Mouse (Mus musculus) olfactory bulb, adult 2 months (tissue): Measurements from ENCODE around the gene Fbxo41. TPM values are rescaled to one million over a fixed set of nuclear protein-coding genes. Genes with fewer than 3 reads are reported as not detected.
A peak's percentile ranks its signal among the peaks of the same experiment; 100 is the strongest.

ENCODE experiments used
- H3K27ac ChIP-seq: fragments of 200-500 bp; 2 replicates; pipeline ENCODE4 v1.5.1; 2012; ENCODE audit warnings: low read depth, low read length; ENCODE audit not compliant: insufficient read depth
- H3K4me1 ChIP-seq: fragments of 200-500 bp; 2 replicates; pipeline ENCODE4 v1.6.1; 2012; ENCODE audit warnings: low read length; ENCODE audit not compliant: control insufficient read depth, insufficient read depth
- H3K4me3 ChIP-seq: fragments of 200-500 bp; 2 replicates; pipeline ENCODE4 v1.5.1; 2012; ENCODE audit warnings: mild to moderate bottlenecking, low read depth, low read length, moderate library complexity; ENCODE audit not compliant: insufficient read depth
- CTCF ChIP-seq: fragments of 200-500 bp; IDR thresholded peaks from 2 replicates; pipeline ENCODE4 v1.5.1; 2012; ENCODE audit warnings: low read depth, mild to moderate bottlenecking, low read length, moderate library complexity; ENCODE audit not compliant: insufficient read depth
- POLR2A ChIP-seq: fragments of 200-500 bp; IDR thresholded peaks from 2 replicates; pipeline ENCODE4 v1.6.1; 2012; ENCODE audit warnings: mild to moderate bottlenecking, low read depth, low read length, moderate library complexity; ENCODE audit not compliant: insufficient read depth
- WGBS: fragments of 180-500 bp; shearing (Covaris S2); methylation state at CpG from one replicate; pipeline ENCODE4 v1.1.7; 2018; 5-methylcytosine and 5-hydroxymethylcytosine counted together
- polyA plus RNA-seq: library from polyadenylated mRNA; stranded (reverse); fragments of >200 nt; gene quantifications from 2 replicates; pipeline ENCODE4 v1.2.4, GENCODE M21; 2012; ENCODE audit warnings: low replicate concordance; ENCODE audit not compliant: missing spikeins, insufficient read depth, insufficient read length

The Fbxo41 gene
- polyA plus RNA-seq, 1 experiment = not detected

DNA sequence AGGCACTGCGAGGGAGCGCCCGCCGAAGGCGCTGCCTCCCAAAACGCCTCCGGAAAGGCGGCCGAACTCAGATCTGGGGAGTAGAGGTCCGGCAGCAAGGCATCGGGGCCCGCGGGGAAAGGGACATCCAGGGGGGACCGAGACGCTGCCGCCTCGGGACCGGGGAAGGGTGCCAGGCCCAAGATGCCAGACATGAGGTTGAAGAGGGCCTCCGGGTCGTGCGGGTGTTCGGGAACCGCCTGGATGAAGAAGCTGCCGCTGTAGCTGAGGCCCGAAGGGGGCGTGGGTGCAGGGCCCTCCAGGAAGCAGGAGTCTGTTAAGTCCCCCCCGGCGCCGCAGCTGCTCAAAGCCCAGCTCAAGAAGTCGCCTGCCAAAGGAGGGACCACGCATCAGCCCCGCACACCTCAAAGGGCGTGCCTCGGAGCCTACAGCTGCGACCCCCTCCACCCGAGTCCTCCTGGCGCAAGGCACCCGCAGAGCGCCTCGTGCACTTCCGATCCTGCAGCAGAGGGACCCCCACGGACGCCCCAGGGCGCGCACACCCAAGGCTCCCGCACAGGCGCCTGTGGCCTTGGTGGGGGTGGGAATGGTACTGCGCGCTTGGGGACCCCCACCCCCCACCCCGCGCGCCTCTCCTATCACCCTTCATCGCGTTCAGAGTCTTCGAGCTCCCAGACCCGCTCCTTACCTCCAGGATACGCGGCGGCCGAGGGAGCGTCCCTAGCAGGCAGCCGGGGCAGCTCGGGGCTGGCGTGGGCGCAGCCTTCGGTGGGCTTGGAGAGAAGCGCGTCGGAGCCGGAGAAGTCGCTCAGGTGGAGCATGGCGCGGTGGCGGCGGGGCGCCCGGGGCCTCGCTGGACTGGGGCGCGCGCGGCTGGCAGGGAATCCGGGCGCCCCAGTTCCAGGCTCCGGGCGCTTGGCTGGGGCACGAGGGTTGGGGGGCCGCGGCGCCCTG is 10.1 kb upstream of the Fbxo41 start:
- peak overlapping the region; percentile 77 for H3K4me3 ChIP-seq
- 1% methylated on average over 82 of the region's 90 CpGs for WGBS
- TF ChIP-seq CTCF (no peak), POLR2A (no peak)
- H3K27ac ChIP-seq = peak overlapping the region; percentile 60
- peaks cover 19% of the 10 kb centered on the region for H3K4me1 ChIP-seq

DNA sequence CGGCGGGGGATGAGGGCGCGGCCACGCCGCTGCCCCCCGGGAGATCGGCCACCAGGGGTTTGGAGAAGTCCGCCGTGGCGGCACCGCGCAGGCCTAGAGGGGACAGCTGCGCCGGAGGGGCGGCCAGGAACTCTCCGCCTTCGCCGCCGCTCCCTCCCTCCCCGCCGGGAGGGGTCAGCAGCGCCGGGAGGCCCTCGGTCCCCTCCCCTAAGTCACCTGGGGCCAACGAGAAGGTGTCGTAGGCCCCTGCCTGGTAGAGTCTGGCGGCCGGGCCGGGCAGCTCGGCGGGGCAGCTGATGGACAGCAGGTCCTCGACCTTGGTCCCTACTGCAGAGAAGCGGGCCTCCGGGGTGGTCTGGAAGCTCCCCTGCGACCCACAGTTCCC is 9.3 kb upstream of the Fbxo41 start:
- under 1% methylated on average over 35 of the region's 36 CpGs for WGBS

DNA sequence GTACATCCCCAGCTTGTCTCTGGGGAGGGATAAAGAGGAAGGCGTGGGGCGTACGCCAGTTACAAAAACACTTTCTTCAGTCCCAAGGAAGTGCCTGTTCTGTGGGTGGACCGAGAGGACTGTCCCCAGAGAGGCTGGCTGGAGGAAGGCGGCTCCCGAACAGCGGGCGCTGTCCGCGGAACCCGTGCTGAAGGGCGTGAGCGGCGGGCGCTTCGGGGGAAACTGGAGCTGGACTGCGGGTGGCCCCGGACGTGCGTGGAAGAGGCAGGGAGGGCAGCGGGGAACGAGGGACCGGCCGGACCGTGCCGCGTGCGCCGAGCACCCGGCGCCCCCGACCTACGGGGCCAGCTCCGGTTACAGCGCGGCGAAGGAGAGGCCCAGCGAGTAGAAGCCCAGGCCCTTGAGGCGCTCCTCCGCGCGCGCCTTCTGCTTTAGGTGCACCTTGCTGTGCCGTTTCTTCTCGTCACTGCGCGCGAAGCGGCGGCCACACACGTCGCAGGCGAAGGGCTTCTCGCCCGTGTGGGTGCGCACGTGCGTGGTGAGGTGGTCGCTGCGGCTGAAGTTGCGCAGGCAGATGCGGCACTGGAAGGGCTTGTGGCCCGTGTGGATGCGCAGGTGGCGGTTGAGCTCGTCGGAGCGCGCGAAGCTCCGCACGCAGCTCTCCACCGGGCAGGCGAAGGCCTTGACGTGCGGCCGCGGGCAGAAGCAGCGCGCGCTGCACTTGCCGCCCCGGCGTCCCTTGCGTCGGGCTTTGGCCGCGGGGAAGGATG is 8.7 kb upstream of the Fbxo41 start:
- 5% methylated on average over 88 of the region's 88 CpGs for WGBS
- H3K27ac ChIP-seq = no peak overlapping the region

More for the DNA sequence above, 9.3 kb upstream of the Fbxo41 start:
- Histone ChIP-seq H3K27ac (no peak overlapping the region), H3K4me3 (peak overlapping the region; percentile 77), H3K4me1 (peaks cover 18% of the 10 kb centered on the region)
- TF ChIP-seq POLR2A (no peak; the same call in 1 of the 2 replicates), CTCF (no peak)

DNA sequence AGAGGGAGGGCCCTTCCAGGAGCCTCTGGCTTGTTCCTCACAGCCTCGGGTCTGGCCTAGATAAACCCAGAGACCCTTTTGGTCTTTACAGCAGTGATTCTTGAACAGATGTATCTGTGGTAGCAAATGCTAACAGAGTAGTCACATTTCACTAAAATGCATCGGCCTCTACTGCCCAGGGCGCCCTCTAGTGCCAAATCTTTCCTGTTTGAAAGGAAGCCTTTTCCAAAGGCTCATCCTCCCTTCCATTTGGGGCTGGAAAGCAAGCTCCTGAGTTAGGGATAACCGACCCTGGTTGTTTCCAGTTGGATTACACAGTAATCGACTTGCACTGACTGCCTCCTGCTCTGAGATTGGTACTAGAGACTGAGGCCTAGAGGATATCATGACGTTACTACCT is 7.7 kb upstream of the Fbxo41 start:
- TF ChIP-seq CTCF (no peak), POLR2A (no peak)
- WGBS = 6% methylated on average over 6 of the region's 6 CpGs
- H3K4me1 ChIP-seq = peaks cover 18% of the 10 kb centered on the region
- no peak overlapping the region for H3K4me3 ChIP-seq
- no peak overlapping the region for H3K27ac ChIP-seq

More for the DNA sequence above, 8.7 kb upstream of the Fbxo41 start:
- peaks cover 18% of the 10 kb centered on the region for H3K4me1 ChIP-seq
- TF ChIP-seq POLR2A = no peak
- TF ChIP-seq CTCF = no peak
- H3K4me3 ChIP-seq = peak overlapping the region; percentile 77

DNA sequence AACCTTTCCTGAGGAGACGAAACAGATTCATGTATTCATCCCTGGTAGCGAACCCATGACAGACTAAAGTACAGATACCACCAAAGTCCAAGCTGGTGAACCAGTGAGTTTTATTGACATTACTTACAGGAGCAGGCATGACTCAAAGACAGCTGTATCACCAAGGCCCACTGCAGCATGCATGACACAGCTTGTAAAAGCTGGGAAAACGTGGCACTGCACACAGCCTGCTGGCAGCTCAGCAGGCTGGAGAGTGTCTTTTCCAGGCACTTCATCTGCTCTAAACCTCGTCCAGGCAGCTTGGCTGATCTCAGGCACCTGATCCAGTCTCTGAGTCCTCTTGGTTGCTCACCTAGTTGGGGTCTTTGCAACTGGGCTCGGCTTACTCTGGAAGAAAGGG is 5.8 kb upstream of the Fbxo41 start:
- 61% methylated on average over 5 of the region's 5 CpGs for WGBS
- no peak for TF ChIP-seq POLR2A
- no peak for TF ChIP-seq CTCF
- no peak overlapping the region for H3K4me3 ChIP-seq
- no peak overlapping the region for H3K27ac ChIP-seq
- peaks cover 20% of the 10 kb centered on the region for H3K4me1 ChIP-seq

DNA sequence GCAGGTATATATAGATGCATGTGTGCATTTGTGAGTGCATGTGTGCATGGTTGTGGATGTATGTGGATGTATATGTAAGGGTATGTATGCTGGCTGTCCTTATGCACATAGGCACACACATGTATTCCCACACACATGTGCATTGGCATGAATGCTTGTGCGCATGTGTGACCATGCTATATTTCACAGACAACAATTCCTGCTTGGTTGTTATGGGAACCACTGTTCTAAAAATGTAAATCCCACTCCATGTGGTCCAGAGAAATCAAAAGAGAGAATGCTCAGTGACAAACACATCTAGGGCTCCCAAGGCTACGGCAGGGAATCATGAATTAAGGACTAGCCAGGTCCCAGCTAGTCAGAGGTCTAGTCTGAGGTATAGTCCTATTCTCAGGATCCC is 2.1 kb upstream of the Fbxo41 start:
- TF ChIP-seq CTCF (no peak), POLR2A (no peak)
- 57% methylated on average over 2 of the region's 2 CpGs for WGBS
- peaks cover 19% of the 10 kb centered on the region for H3K4me1 ChIP-seq
- H3K4me3 ChIP-seq = no peak overlapping the region
- no peak overlapping the region for H3K27ac ChIP-seq

DNA sequence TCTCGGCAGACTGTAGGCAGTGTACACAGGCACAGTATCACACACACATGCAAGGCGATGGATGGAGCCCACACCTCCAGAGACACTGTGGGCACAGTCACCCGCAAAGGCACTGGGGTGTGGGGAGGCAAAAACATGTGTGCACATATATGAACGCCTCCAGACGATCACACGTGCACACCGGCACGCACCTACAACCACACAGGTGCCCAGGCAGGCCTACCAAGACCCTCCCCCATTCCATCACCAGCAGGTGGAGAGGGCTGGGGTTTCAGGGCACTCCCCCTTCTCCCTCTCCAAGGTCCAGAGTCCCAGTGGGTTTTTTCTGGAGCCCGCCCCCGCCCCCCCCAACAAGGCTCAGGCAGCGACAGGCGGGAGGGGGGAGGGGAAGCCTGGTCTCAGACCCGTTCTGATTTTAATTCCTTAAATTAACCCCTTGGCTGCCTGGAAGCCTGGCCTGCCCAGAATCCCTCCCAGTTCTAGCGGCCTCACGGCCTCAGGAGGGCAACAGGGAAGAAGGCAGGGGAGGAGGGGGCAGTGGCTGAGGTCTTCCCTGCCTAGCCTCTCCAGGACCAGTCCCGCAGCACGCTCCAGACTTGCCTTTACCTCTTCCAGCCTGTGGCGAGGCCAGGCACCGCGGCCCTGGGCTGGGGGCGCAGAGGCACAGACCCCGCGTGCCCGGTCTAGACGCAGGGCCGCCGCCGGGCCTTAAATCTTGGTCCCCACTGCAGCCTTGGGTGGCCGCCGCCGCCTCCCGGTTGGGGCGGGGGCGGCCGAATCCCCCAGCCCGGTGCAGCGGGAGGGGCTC is 487 bp downstream of the Fbxo41 start:
- TF ChIP-seq CTCF (no peak; the same call in 1 of the 2 replicates), POLR2A (no peak)
- Histone ChIP-seq H3K4me3 (peak overlapping the region; percentile 92), H3K27ac (peak overlapping the region; percentile 94), H3K4me1 (peaks cover 15% of the 10 kb centered on the region)
- WGBS = 1% methylated on average over 36 of the region's 37 CpGs

DNA sequence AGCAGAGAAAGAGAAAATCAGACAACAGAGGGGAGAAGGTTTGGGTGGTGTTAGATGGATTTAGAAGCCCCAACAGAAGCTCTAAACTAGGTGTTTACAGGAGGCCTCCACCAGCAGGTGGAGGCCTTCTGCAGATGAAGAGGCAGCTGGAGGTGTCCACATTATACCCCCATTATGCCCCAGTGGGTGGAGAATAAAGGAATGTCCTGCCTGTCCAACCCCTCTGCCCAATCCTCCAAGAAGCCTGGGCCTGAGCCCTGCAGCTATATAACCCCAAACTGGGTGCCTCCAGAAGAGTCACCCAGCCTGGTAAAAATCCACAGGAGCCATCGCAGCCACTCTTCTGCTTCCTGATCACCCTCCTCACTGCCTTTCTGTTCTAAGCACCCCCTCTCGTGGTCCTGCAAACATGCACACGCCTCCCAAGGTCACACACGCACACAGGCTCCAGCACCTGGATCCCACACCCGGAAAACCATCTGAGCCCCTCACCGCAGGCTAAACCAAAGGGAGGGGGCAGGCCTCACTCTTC is 1.2 kb downstream of the Fbxo41 start:
- Histone ChIP-seq H3K27ac (peak overlapping the region; percentile 94; the same call in 1 of the 2 replicates), H3K4me1 (peaks cover 15% of the 10 kb centered on the region), H3K4me3 (peak overlapping the region; percentile 92)
- TF ChIP-seq CTCF (no peak; the same call in 1 of the 2 replicates), POLR2A (no peak)
- 3% methylated on average over 6 of the region's 6 CpGs for WGBS
